Mouse (Mus musculus): Measurements from ENCODE around the gene Vwa5b1.

GRCm38 (mm10) chr4:138516448-138516847 lies 119.2 kb downstream of the Vwa5b1 start:
- TF ChIP-seq CTCF (IDR thresholded peaks at IDR 0.05; ENCODE audit: low read depth, low read length) (no peak), POLR2A (IDR thresholded peaks at IDR 0.05; ENCODE audit: borderline replicate concordance, low read depth, low read length) (no peak)

Measured in bone marrow macrophage, adult 2 months (primary cell).